Mouse (Mus musculus) spleen, adult 2 months (tissue): Measurements from ENCODE around the gene Gpr156. TPM values are rescaled to one million over a fixed set of nuclear protein-coding genes. Genes with fewer than 3 reads are reported as not detected.

Experiments used
- DNase-seq, 2 experiments: peaks; one replicate each; pipeline versions ENCODE4 v3.0.0 to v3.0.0-alpha.2; 2012 to 2021; ENCODE audit warnings: low spot score in 2 of 2, low read depth in 1 of 2
- H3K27ac ChIP-seq: fragments of 200-500 bp; 2 replicates; pipeline ENCODE4 v1.5.1; 2012; ENCODE audit warnings: low read length, inconsistent platforms; ENCODE audit not compliant: insufficient read depth
- H3K27me3 ChIP-seq: fragments of 200-500 bp; 2 replicates; pipeline ENCODE4 v1.6.1; 2012; ENCODE audit warnings: mild to moderate bottlenecking, moderate library complexity, low read length, inconsistent platforms; ENCODE audit not compliant: control insufficient read depth, insufficient read depth
- H3K36me3 ChIP-seq: fragments of 200-500 bp; 2 replicates; pipeline ENCODE4 v1.6.1; 2012; ENCODE audit warnings: mild to moderate bottlenecking, low read length, inconsistent platforms; ENCODE audit not compliant: control insufficient read depth, insufficient read depth
- H3K4me1 ChIP-seq: fragments of 200-500 bp; 2 replicates; pipeline ENCODE4 v1.6.1; 2011; ENCODE audit warnings: inconsistent platforms; ENCODE audit not compliant: control insufficient read depth, insufficient read depth, insufficient read length
- H3K4me3 ChIP-seq: fragments of 200-500 bp; 2 replicates; pipeline ENCODE4 v1.5.1; 2011; ENCODE audit warnings: mild to moderate bottlenecking, inconsistent platforms; ENCODE audit not compliant: insufficient read depth, insufficient read length; ENCODE audit errors: extremely low read depth
- CTCF ChIP-seq: fragments of 200-500 bp; IDR thresholded peaks from 2 replicates; pipeline ENCODE4 v1.5.1; 2011; ENCODE audit warnings: mild to moderate bottlenecking, inconsistent platforms; ENCODE audit not compliant: insufficient read depth, insufficient read length, insufficient replicate concordance; ENCODE audit errors: extremely low read depth
- POLR2A ChIP-seq: fragments of 200-500 bp; IDR thresholded peaks from 2 replicates; pipeline ENCODE4 v1.6.1; 2011; ENCODE audit warnings: low read depth, low read length, inconsistent platforms
- WGBS: fragments of 180-500 bp; shearing (Covaris S2); methylation state at CpG from one replicate; pipeline ENCODE4 v1.1.7; 2018; 5-methylcytosine and 5-hydroxymethylcytosine counted together
- polyA plus RNA-seq: library from polyadenylated mRNA; depleted of rRNA; stranded (reverse); fragments of >200 nt; gene quantifications from 2 replicates; pipeline ENCODE4 v1.2.3, GENCODE M21; 2012

Gene Gpr156
- polyA plus RNA-seq, 1 experiment = 0.69 TPM

DNA sequence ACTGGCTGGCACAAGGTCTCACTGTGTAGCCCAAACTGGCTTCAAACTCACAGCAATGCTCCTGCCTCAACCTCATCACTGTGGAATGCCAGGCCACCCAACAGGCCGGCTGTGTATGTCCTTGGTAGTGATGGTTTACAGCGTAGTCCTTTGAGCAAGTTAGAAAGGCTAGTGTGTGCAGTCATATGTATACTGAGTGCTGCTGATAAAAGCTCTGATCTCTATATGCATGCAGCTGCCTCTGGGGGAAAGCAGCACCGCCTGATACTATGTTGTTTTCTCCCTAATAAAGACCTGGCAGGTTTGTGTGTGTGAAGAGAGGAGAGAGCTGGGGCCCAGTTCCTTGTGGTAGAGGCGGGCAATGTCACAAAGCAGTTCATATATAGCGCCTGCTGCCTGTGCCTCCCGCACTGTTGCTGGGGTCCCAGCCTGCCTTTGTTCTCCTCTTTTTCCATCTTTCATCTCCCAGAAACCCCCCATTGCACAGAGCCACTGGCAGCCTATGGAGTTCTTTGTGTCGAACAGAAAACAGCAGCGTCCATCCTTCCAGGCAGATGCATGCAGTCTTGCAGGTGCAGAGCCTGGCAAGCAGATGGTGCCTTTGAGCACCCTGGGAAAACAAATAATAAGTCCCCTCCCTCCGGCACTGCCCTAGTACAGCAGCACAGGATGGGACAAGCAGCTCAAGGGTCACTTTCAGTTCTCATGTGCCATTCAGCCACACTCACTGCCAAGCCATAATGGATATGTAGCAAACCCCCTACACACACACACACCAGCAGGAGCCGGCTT, 74.5 kb downstream of the Gpr156 start:
- Histone ChIP-seq H3K27me3 (no peaks in the 10 kb centered on the region), H3K27ac (no peak overlapping the region), H3K4me1 (no peaks in the 10 kb centered on the region), H3K36me3 (no peaks in the 10 kb centered on the region), H3K4me3 (no peak overlapping the region)
- no peak for TF ChIP-seq POLR2A
- TF ChIP-seq CTCF = no peak
- WGBS = 83% methylated on average over 10 of the region's 10 CpGs
- DNase-seq = no peak

DNA sequence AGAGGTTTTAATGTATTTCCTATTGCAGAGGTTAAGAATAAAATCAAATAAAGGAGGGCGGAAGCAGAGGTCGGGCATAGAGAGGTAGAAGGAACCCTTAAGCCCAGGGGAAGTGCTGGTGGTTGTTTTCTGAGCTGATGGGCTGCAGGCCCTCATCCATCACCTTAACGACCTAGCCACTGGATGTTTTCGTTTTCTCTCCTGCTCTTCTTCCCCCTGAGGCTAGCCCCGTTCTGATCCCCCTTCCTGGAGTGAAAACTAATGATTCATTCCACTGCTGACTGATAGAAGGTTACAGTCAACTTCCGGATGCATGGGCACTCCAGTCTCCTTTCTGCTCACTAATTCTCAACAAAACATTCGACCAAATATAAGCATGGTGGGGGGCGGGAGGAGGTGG, 76.5 kb downstream of the Gpr156 start:
- no peak overlapping the region for H3K27ac ChIP-seq
- H3K36me3 ChIP-seq = no peaks in the 10 kb centered on the region
- no peak for TF ChIP-seq POLR2A
- no peak for TF ChIP-seq CTCF
- no peak for DNase-seq
- no peaks in the 10 kb centered on the region for H3K27me3 ChIP-seq
- WGBS = 45% methylated on average over 8 of the region's 8 CpGs
- H3K4me3 ChIP-seq = no peak overlapping the region
- no peaks in the 10 kb centered on the region for H3K4me1 ChIP-seq

DNA sequence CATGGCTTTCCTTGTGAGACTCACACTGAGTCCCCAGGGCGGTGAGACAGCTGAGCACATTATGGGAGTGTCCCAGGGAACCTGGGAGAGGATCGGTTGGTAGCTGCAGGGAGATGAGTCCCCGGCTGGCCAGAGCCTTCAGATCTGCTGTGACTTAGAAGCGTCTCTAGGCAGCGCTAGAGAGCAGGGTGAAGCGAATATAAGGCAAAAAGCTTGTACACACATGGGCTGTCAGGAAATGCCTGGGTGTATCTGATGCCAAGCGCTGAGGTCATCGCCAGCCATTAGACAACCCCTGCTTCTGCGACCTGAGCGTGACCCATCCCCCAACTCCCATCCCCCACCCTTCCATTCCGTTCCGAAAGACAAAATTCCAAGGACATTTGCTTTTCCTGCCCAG, 78.4 kb downstream of the Gpr156 start:
- no peaks in the 10 kb centered on the region for H3K4me1 ChIP-seq
- TF ChIP-seq CTCF = peak; percentile 47; the same call in 1 of the 2 replicates
- no peak for TF ChIP-seq POLR2A
- no peak overlapping the region for H3K4me3 ChIP-seq
- no peak overlapping the region for H3K27ac ChIP-seq
- H3K36me3 ChIP-seq = no peaks in the 10 kb centered on the region
- 18% methylated on average over 12 of the region's 12 CpGs for WGBS
- no peaks in the 10 kb centered on the region for H3K27me3 ChIP-seq
- DNase-seq = peak; percentile 15 to 22

DNA sequence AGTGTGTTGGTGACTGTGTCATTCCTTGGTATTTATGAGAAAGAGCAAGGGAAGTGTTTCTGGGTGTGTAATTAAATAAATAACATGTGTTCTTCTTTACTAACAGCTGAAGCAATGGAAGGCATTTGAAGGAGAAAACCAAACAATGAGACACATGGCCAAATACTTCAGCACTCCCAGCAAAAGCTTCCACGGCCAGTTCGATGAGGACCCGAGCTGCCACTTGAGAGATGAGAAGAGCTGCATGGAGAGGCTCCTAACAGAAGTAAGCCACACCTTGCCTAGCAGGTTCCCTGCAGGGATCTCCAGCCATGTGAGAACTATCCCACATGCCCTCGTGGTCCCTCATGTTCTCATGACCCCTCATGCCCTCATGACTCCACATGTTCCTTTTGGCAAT, 81.5 kb downstream of the Gpr156 start:
- no peak overlapping the region for H3K27ac ChIP-seq
- TF ChIP-seq CTCF = no peak
- no peak for TF ChIP-seq POLR2A
- no peaks in the 10 kb centered on the region for H3K4me1 ChIP-seq
- 86% methylated on average over 4 of the region's 4 CpGs for WGBS
- no peak for DNase-seq
- H3K27me3 ChIP-seq = no peaks in the 10 kb centered on the region
- no peaks in the 10 kb centered on the region for H3K36me3 ChIP-seq
- H3K4me3 ChIP-seq = no peak overlapping the region

DNA sequence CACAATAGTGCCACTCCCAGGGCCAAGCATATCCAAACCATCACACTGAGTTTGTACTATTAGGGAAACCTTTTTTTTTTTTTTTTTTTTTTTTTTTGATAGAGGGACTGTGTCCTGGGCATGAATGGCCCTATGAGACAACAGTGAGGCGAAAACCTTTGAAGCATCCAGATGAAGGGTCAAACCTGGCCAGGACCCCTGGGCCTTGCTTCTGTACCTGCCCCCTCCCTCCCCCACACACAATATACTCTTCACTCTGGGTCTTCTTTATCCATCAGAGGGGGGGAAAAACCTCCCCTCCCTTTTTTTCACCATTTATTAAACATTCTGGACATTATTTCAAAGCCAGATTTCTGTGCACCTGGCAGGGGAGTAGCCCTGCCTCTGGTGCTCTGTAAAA, 83.5 kb downstream of the Gpr156 start:
- no peaks in the 10 kb centered on the region for H3K27me3 ChIP-seq
- no peak overlapping the region for H3K4me3 ChIP-seq
- DNase-seq = no peak
- no peak overlapping the region for H3K27ac ChIP-seq
- 100% methylated on average over 1 of the region's 1 CpGs for WGBS
- H3K4me1 ChIP-seq = no peaks in the 10 kb centered on the region
- no peak for TF ChIP-seq CTCF
- no peak for TF ChIP-seq POLR2A
- no peaks in the 10 kb centered on the region for H3K36me3 ChIP-seq

DNA sequence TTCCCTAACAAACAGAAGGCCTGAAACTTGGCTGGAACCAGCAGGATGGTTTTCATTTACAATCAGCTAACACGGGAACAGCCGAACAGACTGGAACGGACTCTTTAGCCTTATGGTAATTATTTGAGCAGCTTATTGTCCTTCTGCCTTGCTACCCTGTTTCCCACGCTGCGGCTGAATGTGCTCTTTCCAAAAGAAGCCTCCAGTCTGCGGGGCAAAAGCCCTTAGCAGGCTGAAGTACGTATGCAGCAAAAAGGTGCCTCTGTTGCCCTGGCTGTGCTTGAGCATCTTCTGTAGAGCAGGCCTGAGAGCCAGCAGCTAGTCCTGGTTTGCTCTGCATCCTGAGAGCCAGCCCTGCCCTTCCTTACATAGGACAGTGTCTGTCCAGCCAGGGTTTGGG, 83.9 kb downstream of the Gpr156 start:
- no peak overlapping the region for H3K27ac ChIP-seq
- DNase-seq = no peak

DNA sequence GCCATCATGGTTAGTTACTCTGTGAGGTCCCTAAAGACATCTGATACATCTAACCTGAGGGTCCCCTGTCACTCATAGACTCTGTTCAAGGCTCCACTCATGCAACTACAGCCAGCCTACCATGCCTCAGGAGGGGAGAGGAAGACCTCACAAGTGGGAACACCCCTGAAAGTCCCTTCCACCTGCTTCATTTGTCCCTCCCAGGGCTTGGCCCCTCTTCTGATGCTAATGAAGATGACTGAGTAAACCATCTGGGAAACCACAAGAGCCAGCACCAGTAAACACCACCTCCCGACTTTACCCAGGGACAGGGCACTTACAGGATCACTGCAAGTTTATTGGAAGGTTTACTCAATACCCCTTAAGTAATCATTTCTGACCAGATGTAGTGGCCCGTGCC, 85.5 kb downstream of the Gpr156 start:
- no peaks in the 10 kb centered on the region for H3K27me3 ChIP-seq
- no peak overlapping the region for H3K27ac ChIP-seq
- no peak overlapping the region for H3K4me3 ChIP-seq
- TF ChIP-seq CTCF = no peak
- WGBS = 55% methylated on average over 2 of the region's 2 CpGs
- H3K36me3 ChIP-seq = no peaks in the 10 kb centered on the region
- no peak for DNase-seq
- no peaks in the 10 kb centered on the region for H3K4me1 ChIP-seq

More for the DNA sequence above, 83.9 kb downstream of the Gpr156 start:
- TF ChIP-seq POLR2A = no peak
- no peak for TF ChIP-seq CTCF
- H3K4me1 ChIP-seq = no peaks in the 10 kb centered on the region
- 95% methylated on average over 7 of the region's 7 CpGs for WGBS
- H3K36me3 ChIP-seq = no peaks in the 10 kb centered on the region
- H3K27me3 ChIP-seq = no peaks in the 10 kb centered on the region
- no peak overlapping the region for H3K4me3 ChIP-seq
